Mouse (Mus musculus) midbrain, embryonic 14.5 days (tissue): ENCODE data around the gene Fabp6. TPM values are rescaled to one million over a fixed set of nuclear protein-coding genes. Genes with fewer than 3 reads are reported as not detected.

Experiments
- ATAC-seq: fragments of 200-750 bp; cut with Nextera tagmentation; 2 replicates; pipeline ENCODE4 v1.8.0; 2017; ENCODE audit warnings: moderate number of reproducible peaks, moderate library complexity; ENCODE audit not compliant: low FRiP score, low TSS enrichment
- DNase-seq: peaks from one replicate; pipeline ENCODE4 v3.0.0-alpha.2; 2015
- H3K27ac ChIP-seq: fragments of 300-500 bp; sonication (generic); replicated peaks from 2 replicates; pipeline ENCODE4 v1.5.1; 2014; ENCODE audit warnings: mild to moderate bottlenecking, low read depth, low read length, moderate library complexity
- H3K27me3 ChIP-seq: fragments of 300-500 bp; sonication (generic); 2 replicates; pipeline ENCODE4 v1.6.1; 2014; ENCODE audit warnings: low read length, control low read depth, mixed read lengths; ENCODE audit not compliant: control insufficient read depth, insufficient read depth
- H3K36me3 ChIP-seq: fragments of 300-500 bp; sonication (generic); 2 replicates; pipeline ENCODE4 v1.6.1; 2014; ENCODE audit warnings: low read length, control low read depth; ENCODE audit not compliant: control insufficient read depth, insufficient read depth
- H3K4me1 ChIP-seq: fragments of 300-500 bp; sonication (generic); 2 replicates; pipeline ENCODE4 v1.6.1; 2014; ENCODE audit warnings: mild to moderate bottlenecking, antibody characterized with exemption, low read length, control low read depth; ENCODE audit not compliant: control insufficient read depth, insufficient read depth
- H3K4me2 ChIP-seq: fragments of 300-500 bp; sonication (generic); 2 replicates; pipeline ENCODE4 v1.6.1; 2014; ENCODE audit warnings: mild to moderate bottlenecking, low read length, moderate library complexity
- H3K4me3 ChIP-seq: fragments of 300-500 bp; sonication (generic); replicated peaks from 2 replicates; pipeline ENCODE4 v1.5.1; 2014; ENCODE audit warnings: low read depth, low read length
- H3K9ac ChIP-seq: fragments of 300-500 bp; sonication (generic); replicated peaks from 2 replicates; pipeline ENCODE4 v1.6.1; 2014; ENCODE audit warnings: mild to moderate bottlenecking, low read length, moderate library complexity
- H3K9me3 ChIP-seq: fragments of 300-500 bp; sonication (generic); 2 replicates; pipeline ENCODE4 v1.6.1; 2016; ENCODE audit warnings: low read length, control low read depth, mixed read lengths; ENCODE audit not compliant: control insufficient read depth
- WGBS: fragments of 180-500 bp; shearing (Covaris S2); extraction: QIAGEN DNeasy Blood & Tissue Kit; methylation state at CpG from one replicate; pipeline ENCODE4 v1.1.7; 2014; 5-methylcytosine and 5-hydroxymethylcytosine counted together
- polyA plus RNA-seq: library from polyadenylated mRNA; unstranded; fragments of >200 nt; fragmentation: Nextera tagmentation; extraction: Ambion mirVana; gene quantifications from 2 replicates; pipeline ENCODE4 v1.2.1, GENCODE M21; 2014

Fabp6 gene
- polyA plus RNA-seq, 1 experiment from 2014 or later: not detected

DNA sequence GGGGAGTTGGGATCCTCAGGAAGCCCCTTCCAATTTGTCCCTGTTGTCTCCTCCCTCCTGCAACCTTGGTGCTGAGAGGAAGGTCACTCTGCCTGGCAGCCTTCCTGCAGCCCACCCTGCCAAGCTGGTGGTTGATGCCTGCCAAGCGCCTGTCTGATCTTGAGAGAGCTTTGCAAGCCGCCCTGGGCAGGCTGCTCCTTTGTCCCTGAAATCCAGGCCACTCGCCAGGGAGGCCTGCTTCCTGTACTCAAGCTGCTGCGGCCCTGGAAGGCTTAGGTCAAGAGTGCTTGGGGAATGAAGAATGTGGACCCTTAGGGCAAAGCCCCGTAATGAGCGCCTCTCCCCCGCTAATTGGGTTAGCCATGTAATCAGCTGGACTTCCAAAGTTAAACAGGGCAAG, 53.2 kb downstream of the Fabp6 start:
- H3K9me3 ChIP-seq: no peaks in the 10 kb centered on the region
- H3K4me2 ChIP-seq: no peak overlapping the region
- no peaks in the 10 kb centered on the region for H3K27me3 ChIP-seq
- H3K9ac ChIP-seq: 0 out of 2 replicates have a peak overlapping the region, but pooled peaks have one; percentile 17
- ATAC-seq (peak; percentile 69), DNase-seq (peak; percentile 76)
- H3K36me3 ChIP-seq: no peaks in the 10 kb centered on the region
- H3K4me3 ChIP-seq: no peak overlapping the region
- peaks cover 25% of the 10 kb centered on the region for H3K4me1 ChIP-seq
- WGBS: 23% methylated on average over 7 of the region's 7 CpGs
- peak overlapping the region; percentile 68 for H3K27ac ChIP-seq

DNA sequence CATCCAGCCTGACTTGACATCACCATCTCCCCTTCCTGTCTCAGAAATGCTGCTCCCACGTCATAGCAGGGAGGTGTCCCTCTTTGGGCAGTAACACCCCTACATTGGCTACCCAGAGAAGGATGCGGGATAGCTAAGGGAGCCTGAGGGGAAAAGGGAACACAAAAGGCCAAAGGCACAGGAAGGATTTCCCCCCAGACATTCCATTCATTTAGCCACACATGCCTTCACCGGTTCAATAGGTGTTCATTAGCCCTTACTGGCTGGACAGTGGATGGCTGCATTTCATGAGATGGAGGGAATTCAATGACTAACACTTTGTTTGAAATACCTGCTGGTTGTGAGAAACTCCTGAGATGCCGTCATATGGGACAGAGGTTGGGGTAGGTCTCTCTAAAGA, 54.7 kb downstream of the Fabp6 start:
- H3K36me3 ChIP-seq: no peaks in the 10 kb centered on the region
- H3K9ac ChIP-seq: no peak overlapping the region; the same call in 1 of the 2 replicates
- 59% methylated on average over 4 of the region's 4 CpGs for WGBS
- peaks cover 25% of the 10 kb centered on the region for H3K4me1 ChIP-seq
- no peak for ATAC-seq
- H3K4me3 ChIP-seq: no peak overlapping the region
- H3K27ac ChIP-seq: no peak overlapping the region
- DNase-seq: no peak
- no peak overlapping the region for H3K4me2 ChIP-seq
- no peaks in the 10 kb centered on the region for H3K27me3 ChIP-seq
- no peaks in the 10 kb centered on the region for H3K9me3 ChIP-seq

Other genes with a start within 250 kb of the Fabp6 start
- 50.3 and 51.8 TPM in 2 replicates for gene Pttg1, start 175.3 kb downstream of the Fabp6 start, polyA plus RNA-seq
- gene Slu7, start 167.8 kb downstream of the Fabp6 start, polyA plus RNA-seq: 64.1 and 68.6 TPM in 2 replicates
- 4.8 and 7.9 TPM in 2 replicates for gene C1qtnf2, start 127.3 kb downstream of the Fabp6 start, polyA plus RNA-seq
- 11.7 and 16.2 TPM in 2 replicates for gene Ccnjl, start 72.8 kb downstream of the Fabp6 start, polyA plus RNA-seq
- gene 4933415A04Rik, start 14.5 kb downstream of the Fabp6 start, polyA plus RNA-seq: 3.2 and 3.9 TPM in 2 replicates
- gene Pwwp2a, start 80.5 kb upstream of the Fabp6 start, polyA plus RNA-seq: 43.0 and 47.1 TPM in 2 replicates
- 74.0 and 79.3 TPM in 2 replicates for gene Ttc1, start 146.5 kb upstream of the Fabp6 start, polyA plus RNA-seq